Mouse (Mus musculus): ENCODE results near the gene Cox10.

DNA sequence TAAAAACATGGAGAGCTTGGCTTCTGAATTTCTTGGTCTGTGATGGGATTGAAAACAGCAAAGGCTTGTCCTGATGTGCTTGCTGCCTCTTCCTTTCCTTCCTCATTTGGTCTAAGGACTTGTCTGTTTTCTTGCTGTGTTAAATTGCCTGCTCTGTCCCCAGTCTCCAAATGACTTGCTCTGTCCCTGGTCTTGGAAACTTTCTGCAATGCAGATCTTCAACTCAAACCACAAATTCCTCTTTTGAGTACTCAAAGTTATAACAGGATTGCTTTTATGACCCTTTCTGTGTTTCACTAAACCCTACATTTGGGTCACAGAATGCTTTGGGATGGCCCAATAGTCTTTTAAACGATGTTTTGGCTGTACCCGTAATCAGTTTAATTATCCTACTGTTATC is 36.6 kb upstream of the Cox10 start:
- TF ChIP-seq CTCF (IDR thresholded peaks at IDR 0.05 in 2 of 3, conservative IDR thresholded peaks at IDR 0.05 in 1 of 3; ENCODE audit: control insufficient read depth in 1 of 3, insufficient read depth in 1 of 3, low read depth in 2 of 3, low read length in 3 of 3, poor library complexity in 1 of 3, severe bottlenecking in 1 of 3) (no peak), MAZ (IDR thresholded peaks at IDR 0.05; ENCODE audit: low read depth, low read length) (no peak)
